Mouse (Mus musculus): ENCODE results near the gene Gnat1. TPM values are rescaled to one million over a fixed set of nuclear protein-coding genes. Genes with fewer than 3 reads are reported as not detected.

Gene Gnat1
- polyA plus RNA-seq (2021; fragmentation: Nextera tagmentation) = 10.7 and 19.3 TPM in 2 replicates
- long read RNA-seq, experiment 1 = 0 reads
- long read RNA-seq, experiment 2 = 0 reads

DNA sequence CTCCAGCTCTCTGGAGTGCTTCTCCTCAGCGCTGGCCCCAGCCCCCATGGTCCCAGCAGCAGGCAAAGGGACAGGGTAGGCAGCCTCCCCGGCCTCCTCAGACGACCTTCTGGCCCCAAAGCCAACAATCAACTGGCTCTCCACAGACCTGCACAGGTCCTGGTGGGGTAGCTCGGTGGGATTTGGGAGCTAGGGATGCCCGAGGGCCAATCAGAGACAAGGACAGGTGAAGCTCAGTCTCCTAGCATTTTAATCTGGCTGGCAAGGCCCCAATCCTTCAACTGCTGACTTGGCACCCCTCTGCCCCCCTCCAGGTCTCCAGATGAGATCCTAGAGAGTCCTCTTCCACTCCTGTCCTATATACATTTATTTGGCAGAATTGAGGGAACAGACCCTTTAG lies at the start of gene Gnat1:
Gene Gnat1 (minus strand): TSS at position 212 of the 400 bp plus-strand sequence.

DNA sequence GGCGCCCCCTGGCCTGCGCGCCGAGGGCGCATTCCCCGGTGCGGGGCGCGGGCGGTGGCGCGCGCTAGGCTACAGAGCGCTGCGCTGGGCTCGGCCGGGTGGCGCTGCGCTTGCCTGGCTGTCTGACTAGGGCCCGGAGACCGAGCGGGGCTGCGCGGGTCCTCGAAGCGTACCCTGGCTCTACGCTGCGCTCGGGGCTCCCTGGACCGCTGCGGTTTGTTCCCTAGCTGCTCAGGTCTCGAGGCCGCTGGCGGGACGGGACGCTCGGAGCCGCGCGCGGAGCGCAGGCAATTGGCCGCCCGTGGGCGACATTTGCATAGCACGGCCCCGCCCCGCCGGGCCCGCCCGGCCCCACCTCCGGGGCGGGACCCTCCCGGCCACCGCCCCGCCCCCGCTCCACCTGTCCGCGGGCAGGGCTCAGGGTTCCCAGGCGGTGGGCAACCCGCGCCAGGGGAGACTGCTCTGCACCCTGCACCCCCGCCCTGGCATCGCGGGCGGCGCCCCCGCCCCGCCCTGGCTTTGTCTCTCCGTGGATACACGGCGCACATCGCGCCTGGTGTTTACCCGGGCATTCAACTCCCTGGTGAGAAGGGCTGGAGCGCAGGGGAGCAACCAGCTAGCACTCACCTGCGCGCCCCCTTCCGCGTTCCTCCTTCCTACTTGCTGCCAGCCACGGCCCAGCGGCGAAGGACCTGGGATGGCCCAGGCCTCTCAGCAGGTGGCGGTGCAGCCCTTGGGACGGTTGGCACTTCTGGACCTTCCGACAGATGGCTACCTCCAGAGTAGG lies 30.4 kb upstream of the Gnat1 start, which contains the start of gene Sema3f:
Gene Sema3f (minus strand): TSS at position 779 of the 787 bp plus-strand sequence.

DNA sequence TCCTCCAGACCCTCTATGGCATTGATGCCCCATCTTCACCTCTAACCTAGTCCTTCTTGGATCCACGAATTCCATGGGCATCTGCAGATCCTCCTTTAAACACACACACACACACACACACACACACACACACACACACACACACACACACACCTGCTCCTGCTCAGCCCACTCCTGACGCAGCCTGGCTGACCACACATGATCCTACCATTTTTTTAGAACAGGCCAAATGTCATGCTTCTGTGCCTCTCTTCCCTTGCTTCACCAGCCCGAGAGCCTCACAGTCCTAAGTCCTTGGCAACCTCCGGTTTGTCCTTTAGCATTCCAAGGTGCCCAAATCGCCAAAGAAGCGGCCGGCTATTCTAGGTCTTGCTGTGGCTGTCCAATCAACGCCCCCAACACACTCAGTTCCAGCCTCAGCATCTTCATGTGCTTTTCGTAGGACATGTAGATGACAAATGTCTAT lies 10.0 kb downstream of the Gnat1 start, which contains the start of gene Slc38a3:
Gene Slc38a3 (minus strand): TSS at position 51 of the 466 bp plus-strand sequence.

DNA sequence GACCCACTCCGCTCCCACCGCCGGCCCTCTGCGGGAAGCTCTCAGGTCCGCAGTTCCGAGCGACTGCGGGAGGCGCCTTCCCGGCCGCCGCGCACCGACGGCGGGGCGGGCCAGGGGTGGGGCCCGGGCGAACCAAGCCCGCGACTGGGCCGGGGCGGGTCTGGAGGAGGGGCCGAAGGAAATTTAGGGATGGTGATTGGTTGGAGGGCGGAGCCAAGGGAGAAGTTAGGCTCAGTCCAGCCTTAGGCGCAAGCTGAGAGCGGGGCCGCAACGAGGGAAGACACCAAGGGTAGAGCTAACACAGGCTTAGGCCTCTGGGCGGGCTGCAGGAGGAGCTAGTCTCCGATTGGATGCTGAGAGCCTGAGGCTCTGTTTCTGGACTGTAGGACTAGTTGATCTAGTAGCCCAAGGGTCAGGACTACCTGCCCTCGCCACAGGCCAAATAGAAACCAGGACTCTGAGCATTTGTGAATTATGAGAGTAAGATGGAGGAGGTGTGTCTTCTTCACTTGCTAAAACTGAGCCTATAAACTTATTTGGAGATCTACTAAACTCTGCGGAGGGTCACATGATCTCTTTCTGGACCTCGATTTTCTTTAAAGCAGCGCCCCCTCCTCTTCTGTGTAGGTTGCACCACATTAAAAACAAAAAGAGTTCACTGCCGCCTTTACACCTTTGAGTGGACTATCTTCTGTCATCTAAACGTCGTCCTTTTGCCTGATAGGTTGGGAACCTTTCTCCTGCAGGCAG lies 44.1 kb downstream of the Gnat1 start, which contains the start of gene Gnai2:
Gene Gnai2 (minus strand): TSS at position 89 of the 750 bp plus-strand sequence.

Other genes starting within 250 kb of the Gnat1 start
- 38.4 and 40.4 TPM in 2 replicates for gene Tmem115, start 145.8 kb downstream of the Gnat1 start, polyA plus RNA-seq (2021; fragmentation: Nextera tagmentation)
- gene Cyb561d2, start 137.5 kb downstream of the Gnat1 start, polyA plus RNA-seq (2021; fragmentation: Nextera tagmentation) = 34.9 and 46.6 TPM in 2 replicates
- 62.2 and 70.1 TPM in 2 replicates for gene Nprl2, start 137.5 kb downstream of the Gnat1 start, polyA plus RNA-seq (2021; fragmentation: Nextera tagmentation)
- gene Zmynd10, start 132.4 kb downstream of the Gnat1 start, polyA plus RNA-seq (2021; fragmentation: Nextera tagmentation) = 3.4 and 5.1 TPM in 2 replicates
- gene Rassf1, start 128.2 kb downstream of the Gnat1 start, polyA plus RNA-seq (2021; fragmentation: Nextera tagmentation) = 11.1 and 12.9 TPM in 2 replicates
- 109 and 120 TPM in 2 replicates for gene Tusc2, start 116.5 kb downstream of the Gnat1 start, polyA plus RNA-seq (2021; fragmentation: Nextera tagmentation)
- 11.2 and 13.4 TPM in 2 replicates for gene Hyal2, start 111.8 kb downstream of the Gnat1 start, polyA plus RNA-seq (2021; fragmentation: Nextera tagmentation)
- 2.2 and 2.6 TPM in 2 replicates for gene Hyal1, start 102.8 kb downstream of the Gnat1 start, polyA plus RNA-seq (2021; fragmentation: Nextera tagmentation)
- 6.1 and 9.8 TPM in 2 replicates for gene Naa80, start 100.8 kb downstream of the Gnat1 start, polyA plus RNA-seq (2021; fragmentation: Nextera tagmentation)
- 0.40 and 0.54 TPM in 2 replicates for gene Hyal3, start 98.9 kb downstream of the Gnat1 start, polyA plus RNA-seq (2021; fragmentation: Nextera tagmentation)
- 3.6 and 4.9 TPM in 2 replicates for gene Ifrd2, start 92.1 kb downstream of the Gnat1 start, polyA plus RNA-seq (2021; fragmentation: Nextera tagmentation)
- 1.7 and 2.5 TPM in 2 replicates for gene Sema3b, start 70.5 kb downstream of the Gnat1 start, polyA plus RNA-seq (2021; fragmentation: Nextera tagmentation)
- 38.9 and 84.2 TPM in 2 replicates for gene Gnai2, start 44.3 kb downstream of the Gnat1 start, polyA plus RNA-seq (2021; fragmentation: Nextera tagmentation)
- 41.4 and 55.2 TPM in 2 replicates for gene Slc38a3, start 10.2 kb downstream of the Gnat1 start, polyA plus RNA-seq (2021; fragmentation: Nextera tagmentation)
- 1.1 and 5.3 TPM in 2 replicates for gene Sema3f, start 30.8 kb upstream of the Gnat1 start, polyA plus RNA-seq (2021; fragmentation: Nextera tagmentation)
- gene Rbm5, start 91.3 kb upstream of the Gnat1 start, polyA plus RNA-seq (2021; fragmentation: Nextera tagmentation) = 33.3 and 36.9 TPM in 2 replicates
- gene Rbm6, start 193.5 kb upstream of the Gnat1 start, polyA plus RNA-seq (2021; fragmentation: Nextera tagmentation) = 16.6 and 21.4 TPM in 2 replicates
- gene Mon1a, start 208.4 kb upstream of the Gnat1 start, polyA plus RNA-seq (2021; fragmentation: Nextera tagmentation) = 22.8 and 23.6 TPM in 2 replicates
- gene Mst1r, start 227.2 kb upstream of the Gnat1 start, polyA plus RNA-seq (2021; fragmentation: Nextera tagmentation) = 0.36 and 0.51 TPM in 2 replicates
- gene Actl11, start 248.8 kb upstream of the Gnat1 start, polyA plus RNA-seq (2021; fragmentation: Nextera tagmentation) = not detected in 2 replicates

Measured in left cerebral cortex, adult 6 months (tissue).